Comparison of ENCODE assay signal across 8 mouse cellular contexts in the genomic region with DNA sequence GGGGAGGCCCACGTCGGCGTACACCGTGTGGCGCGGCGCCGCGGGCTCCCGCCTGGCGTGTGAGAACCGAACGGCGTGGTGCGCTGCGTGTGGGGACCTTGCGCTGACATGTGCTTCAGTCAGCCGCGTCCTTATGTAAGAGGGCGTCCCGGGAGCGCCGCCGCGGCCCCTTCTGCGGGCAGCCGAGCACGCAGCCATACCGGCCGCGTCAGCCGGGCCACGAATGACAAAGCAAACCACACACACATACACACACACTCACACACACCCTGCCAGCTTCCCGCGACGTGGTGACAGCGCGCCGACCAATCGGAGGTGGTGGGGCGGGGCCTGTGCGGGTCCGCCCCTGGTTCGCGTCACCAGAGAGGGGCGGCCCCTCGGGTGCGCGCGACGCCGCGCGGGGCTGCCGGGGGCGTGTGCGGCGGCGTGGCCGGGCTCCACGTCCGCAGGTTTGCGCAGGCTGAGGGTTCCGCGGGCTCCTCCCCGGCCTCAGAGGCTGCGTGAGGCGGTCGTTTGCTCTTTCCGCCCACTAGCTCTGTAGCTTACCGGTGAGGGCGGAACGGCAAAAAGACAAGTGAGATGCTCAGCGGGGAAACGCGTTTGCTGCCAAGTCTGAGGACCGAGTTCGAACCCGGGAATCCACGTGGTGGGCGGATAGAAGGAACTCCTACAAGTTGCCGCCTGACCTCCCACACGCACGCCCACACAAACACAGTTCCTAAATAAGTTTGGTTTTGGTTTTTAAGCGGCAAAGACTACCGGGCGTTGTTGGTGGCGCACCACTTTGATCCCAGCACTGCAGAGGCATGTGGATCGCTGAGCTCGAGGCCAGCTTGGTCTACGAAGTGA. TPM values are rescaled to one million over a fixed set of nuclear protein-coding genes. Genes with fewer than 3 reads are reported as not detected.
DNase-seq lines count a peak whose midpoint lies in the region; ATAC-seq lines count a peak whose summit lies in the region.

No protein-coding gene starts in this region.

- peak; percentile 94 for ATAC-seq in hindbrain, embryonic 16.5 days

- peak overlapping the region; percentile 78 for H3K9ac ChIP-seq in hindbrain, embryonic 16.5 days (ENCODE audit: low read depth, low read length)

- peak; percentile 76 for DNase-seq in WW6 (ENCODE audit: low read depth, low spot score)
- DNase-seq in cerebellum, postnatal 36 days: peak; percentile 92 to 96
- peak; percentile 92 for DNase-seq in gastrocnemius, adult 18-20 months (ENCODE audit: low spot score)
- DNase-seq in left cerebral cortex, adult 11 months (ENCODE audit: low spot score): peak; percentile 95
- DNase-seq in lung, postnatal 36 days: peak; percentile 93
- peak; percentile 94 for DNase-seq in retina, embryonic 14.5 days (ENCODE audit: low spot score)
- peak; percentile 97 for DNase-seq in thymus, postnatal 4 days

- H3K27ac ChIP-seq in hindbrain, embryonic 16.5 days (ENCODE audit: low read depth, low read length): peak overlapping the region; percentile 97

- H3K4me3 ChIP-seq in hindbrain, embryonic 16.5 days (ENCODE audit: low read length): peak overlapping the region; percentile 88

- H3K4me1 ChIP-seq in hindbrain, embryonic 16.5 days (ENCODE audit: control insufficient read depth, insufficient read depth, low read depth, low read length): peaks cover 20% of the 10 kb centered on the region

- H3K27me3 ChIP-seq in hindbrain, embryonic 16.5 days (replicated peaks; ENCODE audit: control insufficient read depth, insufficient read depth, low read length): no peaks in the 10 kb centered on the region

- H3K4me2 ChIP-seq in hindbrain, embryonic 16.5 days (ENCODE audit: low read length): peak overlapping the region; percentile 72

- WGBS in hindbrain, embryonic 16.5 days: 1% methylated on average over 82 of the region's 91 CpGs

- no peaks in the 10 kb centered on the region for H3K9me3 ChIP-seq in hindbrain, embryonic 16.5 days (ENCODE audit: control insufficient read depth, low read length)

- no peaks in the 10 kb centered on the region for H3K36me3 ChIP-seq in hindbrain, embryonic 16.5 days (ENCODE audit: control insufficient read depth, insufficient read depth, low read length)

RNA-seq across cellular contexts. Expression of a gene that starts 0.7 kb away (rescaled TPM):
- total RNA-seq in gastrocnemius, adult 18-20 months (2021): 10 to 100 TPM; 14.7 to 17.0 TPM
- 75.4 and 76.6 TPM in 2 replicates for polyA plus RNA-seq in hindbrain, embryonic 16.5 days (2015; fragmentation: Nextera tagmentation; extraction: Ambion mirVana)

RNA-seq across cellular contexts. Expression of a gene that starts 10.5 kb away (rescaled TPM):
- not detected for total RNA-seq in gastrocnemius, adult 18-20 months (2021)
- polyA plus RNA-seq in hindbrain, embryonic 16.5 days (2015; fragmentation: Nextera tagmentation; extraction: Ambion mirVana): 1.7 and 2.1 TPM in 2 replicates

Comparison
In these comparisons a context has a peak if more than half of its experiments do, and no peak if none do; other contexts are left out.
1. Peak in every context shown above with its lines: DNase-seq, ATAC-seq, H3K4me3 ChIP-seq and H3K27ac ChIP-seq.